Mouse (Mus musculus) limb, embryonic 14.5 days (tissue): Measurements from ENCODE around the gene Sox5. TPM values are rescaled to one million over a fixed set of nuclear protein-coding genes. Genes with fewer than 3 reads are reported as not detected.

Source experiments
- ATAC-seq: fragments of 200-750 bp; cut with Nextera tagmentation; 2 replicates; pipeline ENCODE4 v1.8.0; 2017; ENCODE audit warnings: low read depth, moderate number of reproducible peaks, moderate TSS enrichment; ENCODE audit not compliant: low FRiP score
- DNase-seq: peaks from one replicate; pipeline ENCODE4 v3.0.0-alpha.2; 2015; ENCODE audit warnings: low spot score
- H3K27ac ChIP-seq: fragments of 300-500 bp; sonication (generic); replicated peaks from 2 replicates; pipeline ENCODE4 v1.5.1; 2014; ENCODE audit warnings: low read depth, mild to moderate bottlenecking, low read length, moderate library complexity, mixed read lengths
- H3K27me3 ChIP-seq: fragments of 300-500 bp; sonication (generic); 2 replicates; pipeline ENCODE4 v1.6.1; 2014; ENCODE audit warnings: low read length, mixed read lengths; ENCODE audit not compliant: control insufficient read depth, insufficient read depth
- H3K36me3 ChIP-seq: fragments of 300-500 bp; sonication (generic); 2 replicates; pipeline ENCODE4 v1.6.1; 2014; ENCODE audit warnings: mild to moderate bottlenecking, low read length, moderate library complexity, mixed read lengths; ENCODE audit not compliant: control insufficient read depth, insufficient read depth
- H3K4me1 ChIP-seq: fragments of 300-500 bp; sonication (generic); 2 replicates; pipeline ENCODE4 v1.6.1; 2014; ENCODE audit warnings: antibody characterized with exemption, low read length, mixed read lengths; ENCODE audit not compliant: control insufficient read depth, insufficient read depth
- H3K4me2 ChIP-seq: fragments of 300-500 bp; sonication (generic); replicated peaks from 2 replicates; pipeline ENCODE4 v1.6.1; 2014; ENCODE audit warnings: low read depth, mild to moderate bottlenecking, low read length, moderate library complexity; ENCODE audit not compliant: severe bottlenecking
- H3K4me3 ChIP-seq: fragments of 300-500 bp; sonication (generic); replicated peaks from 2 replicates; pipeline ENCODE4 v1.5.1; 2014; ENCODE audit warnings: low read length
- H3K9ac ChIP-seq: fragments of 300-500 bp; sonication (generic); 2 replicates; pipeline ENCODE4 v1.6.1; 2014; ENCODE audit warnings: mild to moderate bottlenecking, low read depth, low read length, moderate library complexity; ENCODE audit not compliant: severe bottlenecking
- H3K9me3 ChIP-seq: fragments of 300-500 bp; sonication (generic); 2 replicates; pipeline ENCODE4 v1.6.1; 2016; ENCODE audit warnings: low read length; ENCODE audit not compliant: control insufficient read depth
- POLR2A ChIP-seq: fragments of 200-500 bp; IDR thresholded peaks from 2 replicates; pipeline ENCODE4 v1.8.0; 2012; ENCODE audit warnings: inconsistent platforms, mild to moderate bottlenecking, moderate library complexity, borderline replicate concordance; ENCODE audit not compliant: insufficient read depth, insufficient read length; ENCODE audit errors: extremely low read depth
- WGBS: fragments of 180-500 bp; shearing (Covaris S2); extraction: QIAGEN DNeasy Blood & Tissue Kit; methylation state at CpG from one replicate; pipeline ENCODE4 v1.1.7; 2014; 5-methylcytosine and 5-hydroxymethylcytosine counted together
- polyA plus RNA-seq, 2 experiments: library from polyadenylated mRNA; depleted of rRNA in 1 of 2; stranded (reverse) in 1 of 2; unstranded in 1 of 2; fragments of >200 nt; fragmentation: Nextera tagmentation in 1 of 2; extraction: Ambion mirVana in 1 of 2; gene quantifications; 2 replicates each; pipeline versions ENCODE4 v1.2.1 to v1.2.3; 2012 to 2014

Sox5 gene
- polyA plus RNA-seq, 2 experiments: 20.6 to 32.8 TPM

GRCm38 (mm10) chr6:144154892-144155424 is 626.8 kb downstream of the Sox5 start:
- H3K4me3 ChIP-seq: no peak overlapping the region
- peaks cover 3% of the 10 kb centered on the region; the same call in 1 of the 2 replicates for H3K36me3 ChIP-seq
- no peaks in the 10 kb centered on the region for H3K27me3 ChIP-seq
- peaks cover 3% of the 10 kb centered on the region; the same call in 1 of the 2 replicates for H3K4me1 ChIP-seq
- ATAC-seq (no peak), DNase-seq (no peak)
- no peaks in the 10 kb centered on the region for H3K9me3 ChIP-seq
- TF ChIP-seq POLR2A: no peak
- H3K27ac ChIP-seq: no peak overlapping the region
- WGBS: 66% methylated on average over 9 of the region's 9 CpGs
- H3K4me2 ChIP-seq: no peak overlapping the region
- H3K9ac ChIP-seq: no peak overlapping the region

GRCm38 (mm10) chr6:144151957-144152356 is 629.8 kb downstream of the Sox5 start:
- ATAC-seq: no peak
- H3K4me1 ChIP-seq: peaks cover 3% of the 10 kb centered on the region; the same call in 1 of the 2 replicates
- no peak overlapping the region for H3K4me3 ChIP-seq
- no peaks in the 10 kb centered on the region for H3K27me3 ChIP-seq
- no peaks in the 10 kb centered on the region for H3K36me3 ChIP-seq
- no peaks in the 10 kb centered on the region for H3K9me3 ChIP-seq
- no peak overlapping the region for H3K4me2 ChIP-seq
- no peak overlapping the region for H3K27ac ChIP-seq
- DNase-seq: no peak
- H3K9ac ChIP-seq: no peak overlapping the region
- TF ChIP-seq POLR2A: no peak
- WGBS: 35% methylated on average over 3 of the region's 3 CpGs

- H3K27ac ChIP-seq: no peak overlapping the region
- H3K9ac ChIP-seq: no peak overlapping the region
- TF ChIP-seq POLR2A: no peak
- no peaks in the 10 kb centered on the region for H3K27me3 ChIP-seq
- WGBS: 66% methylated on average over 10 of the region's 10 CpGs
- H3K4me1 ChIP-seq: peaks cover 3% of the 10 kb centered on the region; the same call in 1 of the 2 replicates
- H3K9me3 ChIP-seq: no peaks in the 10 kb centered on the region
- H3K4me2 ChIP-seq: no peak overlapping the region
- DNase-seq (no peak), ATAC-seq (no peak)
- no peak overlapping the region for H3K4me3 ChIP-seq
- no peaks in the 10 kb centered on the region for H3K36me3 ChIP-seq
Measured at GRCm38 (mm10) chr6:144151075-144151474, 630.7 kb downstream of the Sox5 start.

GRCm38 (mm10) chr6:144137397-144137796 is 644.4 kb downstream of the Sox5 start:
- H3K27ac ChIP-seq: no peak overlapping the region

GRCm38 (mm10) chr6:144136894-144137293 is 644.9 kb downstream of the Sox5 start:
- ATAC-seq (no peak), DNase-seq (no peak)
- Histone ChIP-seq H3K4me1 (no peaks in the 10 kb centered on the region), H3K9ac (no peak overlapping the region), H3K9me3 (no peaks in the 10 kb centered on the region), H3K36me3 (no peaks in the 10 kb centered on the region), H3K27ac (no peak overlapping the region), H3K4me3 (no peak overlapping the region), H3K4me2 (no peak overlapping the region), H3K27me3 (no peaks in the 10 kb centered on the region)
- 85% methylated on average over 4 of the region's 4 CpGs for WGBS
- TF ChIP-seq POLR2A: no peak

More at GRCm38 (mm10) chr6:144137397-144137796, 644.4 kb downstream of the Sox5 start:
- 84% methylated on average over 5 of the region's 5 CpGs for WGBS
- Histone ChIP-seq H3K9me3 (no peaks in the 10 kb centered on the region), H3K4me1 (no peaks in the 10 kb centered on the region), H3K4me3 (no peak overlapping the region), H3K36me3 (no peaks in the 10 kb centered on the region), H3K4me2 (no peak overlapping the region), H3K9ac (no peak overlapping the region), H3K27me3 (no peaks in the 10 kb centered on the region)
- no peak for DNase-seq
- no peak for TF ChIP-seq POLR2A
- ATAC-seq: no peak
